Mouse (Mus musculus) lung, adult 2 months (tissue): ENCODE data around the gene 5430419D17Rik.

Experiments
- CTCF ChIP-seq: fragments of 200-500 bp; IDR thresholded peaks from 2 replicates; pipeline ENCODE4 v1.5.1; 2011; ENCODE audit warnings: mild to moderate bottlenecking, low read length, control low read depth; ENCODE audit not compliant: insufficient read depth
- POLR2A ChIP-seq: fragments of 200-500 bp; IDR thresholded peaks from 2 replicates; pipeline ENCODE4 v1.6.1; 2011; ENCODE audit warnings: low read depth, mild to moderate bottlenecking, control low read depth, low read length, borderline replicate concordance; ENCODE audit errors: extremely low read depth

GRCm38 (mm10) chr7:131306733-131307132, 132.5 kb downstream of the 5430419D17Rik start:
- TF ChIP-seq CTCF: no peak
- no peak for TF ChIP-seq POLR2A
